Mouse (Mus musculus) ES-Bruce4 (cell line): Measurements from ENCODE around the gene Rassf7. TPM values are rescaled to one million over a fixed set of nuclear protein-coding genes. Genes with fewer than 3 reads are reported as not detected.

Source experiments
- H3K27ac ChIP-seq: 2 replicates; pipeline ENCODE4 v1.5.1; 2012; ENCODE audit warnings: low read length, inconsistent platforms; ENCODE audit not compliant: insufficient read depth
- H3K27me3 ChIP-seq: 2 replicates; pipeline ENCODE4 v1.6.1; 2012; ENCODE audit warnings: mild to moderate bottlenecking, low read length, inconsistent platforms; ENCODE audit not compliant: control insufficient read depth, poor library complexity, insufficient read depth, severe bottlenecking
- H3K36me3 ChIP-seq: 2 replicates; pipeline ENCODE4 v1.6.1; 2012; ENCODE audit warnings: inconsistent platforms, mild to moderate bottlenecking, low read length, moderate library complexity; ENCODE audit not compliant: control insufficient read depth, poor library complexity, insufficient read depth, severe bottlenecking
- H3K4me1 ChIP-seq: one replicate; pipeline ENCODE4 v1.8.1; 2011; ENCODE audit warnings: low read length; ENCODE audit not compliant: control insufficient read depth, insufficient read depth
- H3K4me3 ChIP-seq: 2 replicates; pipeline ENCODE4 v1.5.1; 2011; ENCODE audit warnings: low read depth, mild to moderate bottlenecking, low read length
- H3K9ac ChIP-seq: 2 replicates; pipeline ENCODE4 v1.6.1; 2012; ENCODE audit warnings: low read depth, mild to moderate bottlenecking, inconsistent platforms; ENCODE audit not compliant: poor library complexity, severe bottlenecking
- H3K9me3 ChIP-seq: replicated peaks from 2 replicates; pipeline ENCODE4 v1.6.1; 2012; ENCODE audit warnings: mild to moderate bottlenecking, low read length, inconsistent platforms; ENCODE audit not compliant: control insufficient read depth, poor library complexity, insufficient read depth, severe bottlenecking
- CTCF ChIP-seq: IDR thresholded peaks from one replicate; pipeline ENCODE4 v1.8.1; 2011; ENCODE audit warnings: low read depth, low read length
- EP300 ChIP-seq: IDR thresholded peaks from 2 replicates; pipeline ENCODE4 v1.6.1; 2011; ENCODE audit warnings: low read depth, low read length; ENCODE audit not compliant: insufficient read depth
- POLR2A ChIP-seq: IDR thresholded peaks from one replicate; pipeline ENCODE4 v1.8.1; 2011; ENCODE audit warnings: low read length; ENCODE audit not compliant: insufficient read depth
- polyA plus RNA-seq: library from polyadenylated mRNA; stranded (reverse); fragments of >200 nt; gene quantifications from 2 replicates; pipeline ENCODE4 v1.2.4, GENCODE M21; 2011; ENCODE audit warnings: low read depth; ENCODE audit not compliant: missing spikeins, insufficient read depth, insufficient read length

The Rassf7 gene
- polyA plus RNA-seq, 1 experiment, result 29.6 TPM

DNA sequence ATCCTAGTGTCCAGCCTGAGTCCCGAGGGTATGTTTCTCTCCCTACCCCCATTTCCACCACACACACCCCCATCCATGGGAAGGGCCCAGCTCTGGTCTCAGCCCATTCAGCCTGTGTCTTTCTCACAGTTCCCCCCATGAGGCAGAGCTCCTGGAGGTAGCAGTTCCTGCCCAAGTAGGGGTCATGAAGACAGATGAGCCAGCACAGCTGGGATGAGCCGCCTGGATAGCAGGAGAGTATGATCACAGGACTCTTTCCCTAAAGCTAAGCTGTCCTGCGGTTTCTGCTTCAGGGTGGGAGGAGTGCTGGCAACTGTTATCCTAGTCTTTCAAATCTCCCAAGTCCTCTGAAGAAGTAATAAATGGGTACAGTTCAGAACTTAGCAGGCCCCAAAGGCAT, 2.5 kb downstream of the Rassf7 start:
- TF ChIP-seq EP300 (no peak), CTCF (no peak), POLR2A (no peak)
- H3K27ac ChIP-seq, result no peak overlapping the region
- 0 out of 2 replicates have a peak, but pooled peaks cover 5% of the 10 kb centered on the region for H3K36me3 ChIP-seq
- H3K9ac ChIP-seq, result no peak overlapping the region
- H3K9me3 ChIP-seq, result no peaks in the 10 kb centered on the region
- no peak overlapping the region for H3K4me3 ChIP-seq
- H3K27me3 ChIP-seq, result no peaks in the 10 kb centered on the region
- peaks cover 8% of the 10 kb centered on the region for H3K4me1 ChIP-seq

DNA sequence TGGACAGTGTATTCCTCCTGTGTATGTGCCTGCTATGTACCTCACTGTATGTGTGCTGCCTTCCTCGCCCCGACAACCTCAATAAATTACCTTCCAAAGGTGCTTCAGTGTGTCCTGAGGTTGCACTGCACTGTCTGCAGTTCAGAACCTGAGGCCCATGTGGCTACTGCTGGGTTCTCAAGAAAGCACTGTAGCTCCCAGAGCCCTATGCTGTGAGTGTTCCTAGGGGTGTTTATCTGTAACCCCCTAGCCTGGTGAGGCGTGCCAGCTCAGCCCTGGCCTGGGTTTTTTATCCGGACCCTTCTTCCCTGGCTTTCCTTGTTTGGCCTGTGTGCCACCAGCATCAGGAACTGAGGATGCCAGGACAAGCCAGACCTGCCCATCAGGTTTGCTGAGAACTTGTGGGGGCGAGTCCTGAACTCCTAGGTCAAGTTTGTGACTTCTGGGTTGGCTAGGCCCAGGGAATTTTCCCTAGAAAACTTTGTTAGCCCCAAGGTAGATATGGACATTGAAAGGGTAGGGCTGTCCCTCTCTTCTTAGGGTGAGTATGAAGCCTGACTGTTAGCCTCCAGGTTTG, 3.0 kb downstream of the Rassf7 start:
- Histone ChIP-seq H3K4me3 (no peak overlapping the region), H3K9me3 (no peaks in the 10 kb centered on the region), H3K27ac (peak overlapping the region; percentile 43; the same call in 1 of the 2 replicates), H3K4me1 (peaks cover 6% of the 10 kb centered on the region), H3K36me3 (0 out of 2 replicates have a peak, but pooled peaks cover 5% of the 10 kb centered on the region), H3K9ac (no peak overlapping the region), H3K27me3 (no peaks in the 10 kb centered on the region)
- TF ChIP-seq POLR2A (no peak), EP300 (no peak), CTCF (no peak)

DNA sequence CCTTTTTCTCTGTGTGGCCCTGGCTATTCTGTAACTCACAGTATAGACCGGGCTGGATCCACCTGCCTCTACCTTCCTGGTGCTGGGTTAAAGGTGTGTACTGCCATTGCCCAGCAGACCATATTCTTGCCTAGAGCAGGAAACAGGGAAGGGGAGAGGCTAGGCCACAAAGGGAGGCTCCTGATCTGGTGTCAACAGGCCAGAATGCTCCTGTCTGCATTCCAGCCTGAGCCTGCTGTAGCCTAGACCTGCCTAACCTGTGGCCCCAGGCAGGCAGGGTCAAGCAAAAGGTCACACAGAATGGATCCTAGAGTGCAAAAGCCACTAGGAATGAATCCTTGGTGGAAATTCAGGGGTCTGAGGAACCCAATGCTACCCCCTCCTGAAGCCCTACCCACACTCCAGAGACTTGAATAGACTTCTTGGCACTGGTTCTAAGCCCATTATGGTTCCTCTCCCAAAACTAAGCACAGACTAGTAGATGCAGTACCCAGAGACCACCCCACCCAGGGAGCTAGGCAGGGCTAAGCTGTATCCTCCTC, 4.0 kb downstream of the Rassf7 start:
- Histone ChIP-seq H3K9me3 (no peaks in the 10 kb centered on the region), H3K27ac (peak overlapping the region; percentile 43; the same call in 1 of the 2 replicates), H3K36me3 (0 out of 2 replicates have a peak, but pooled peaks cover 5% of the 10 kb centered on the region), H3K4me3 (peak overlapping the region; percentile 12; the same call in 1 of the 2 replicates), H3K4me1 (peaks cover 6% of the 10 kb centered on the region), H3K9ac (no peak overlapping the region), H3K27me3 (no peaks in the 10 kb centered on the region)
- TF ChIP-seq EP300 (peak; percentile 94), POLR2A (no peak), CTCF (no peak)

DNA sequence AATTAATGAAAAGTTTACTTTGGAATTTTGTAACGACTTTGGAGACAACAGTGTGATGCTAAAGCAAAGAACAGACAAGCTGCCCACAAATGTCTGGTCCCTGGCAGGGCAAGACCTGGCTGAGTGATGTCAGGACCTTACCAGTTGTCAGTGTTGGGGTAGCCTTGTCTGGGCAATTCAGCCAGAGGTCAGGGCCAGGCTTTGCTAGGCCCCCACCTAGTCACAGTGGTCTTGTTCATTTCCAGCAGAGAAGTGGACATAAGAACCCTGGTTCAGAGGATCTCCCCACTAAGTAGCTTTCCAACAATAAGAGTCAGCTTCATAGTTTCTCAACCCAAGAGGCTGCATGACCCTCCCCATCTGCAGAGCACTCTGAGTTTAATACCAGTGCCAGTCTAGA, 4.7 kb downstream of the Rassf7 start:
- TF ChIP-seq CTCF (no peak), POLR2A (no peak), EP300 (no peak)
- Histone ChIP-seq H3K27ac (no peak overlapping the region), H3K27me3 (no peaks in the 10 kb centered on the region), H3K4me1 (peaks cover 6% of the 10 kb centered on the region), H3K9me3 (no peaks in the 10 kb centered on the region), H3K4me3 (peak overlapping the region; percentile 71), H3K9ac (no peak overlapping the region), H3K36me3 (0 out of 2 replicates have a peak, but pooled peaks cover 5% of the 10 kb centered on the region)

DNA sequence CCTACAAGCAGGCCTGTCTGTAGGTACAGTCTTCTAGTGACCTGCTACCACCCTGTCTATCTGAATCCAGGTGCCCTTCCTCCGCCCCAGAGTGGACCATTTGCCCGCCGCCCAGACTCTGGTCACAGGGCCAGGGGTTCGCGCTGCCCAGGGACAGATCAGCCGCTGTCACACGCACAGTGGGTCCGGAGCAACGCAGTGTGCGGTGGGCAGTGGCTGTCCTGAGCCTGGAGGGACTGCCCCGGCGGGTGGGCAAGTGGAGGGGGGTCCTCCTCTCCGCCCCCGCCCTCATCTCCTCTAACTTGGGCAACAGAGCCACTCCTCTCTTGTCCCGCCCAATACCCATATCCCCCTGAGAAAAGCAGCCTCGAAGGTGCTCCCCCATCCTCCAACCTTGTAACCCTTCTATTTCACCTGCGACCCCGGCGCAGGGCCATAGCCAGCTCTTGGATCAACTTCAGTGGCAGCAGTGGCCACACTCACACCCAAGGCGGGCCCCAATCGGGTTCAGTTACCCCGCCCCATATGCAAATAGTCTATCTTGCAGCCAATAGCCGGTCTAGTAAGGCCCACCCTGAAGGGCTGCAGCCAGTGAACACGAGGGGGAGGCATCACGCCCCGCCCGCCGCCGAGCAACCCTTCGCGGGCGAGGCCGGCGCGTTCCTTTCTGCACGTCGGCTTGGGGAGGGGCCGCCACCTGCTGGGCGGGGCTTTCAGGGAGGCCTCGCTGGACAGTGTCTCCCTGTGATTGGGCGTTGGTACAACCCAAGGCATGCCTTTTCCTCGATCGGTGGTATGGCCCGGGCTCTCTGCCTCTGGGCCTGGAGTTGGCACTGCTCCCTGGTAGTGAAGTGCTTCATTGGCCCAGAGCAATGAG, 5.8 kb downstream of the Rassf7 start:
- Histone ChIP-seq H3K9ac (peak overlapping the region; percentile 21), H3K9me3 (no peaks in the 10 kb centered on the region), H3K27ac (no peak overlapping the region), H3K36me3 (0 out of 2 replicates have a peak, but pooled peaks cover 5% of the 10 kb centered on the region), H3K27me3 (no peaks in the 10 kb centered on the region), H3K4me1 (peaks cover 6% of the 10 kb centered on the region), H3K4me3 (peak overlapping the region; percentile 71)
- TF ChIP-seq CTCF, result no peak
- peak; percentile 82 for TF ChIP-seq POLR2A
- TF ChIP-seq EP300, result 0 out of 2 replicates have a peak, but pooled peaks have one; percentile 40

DNA sequence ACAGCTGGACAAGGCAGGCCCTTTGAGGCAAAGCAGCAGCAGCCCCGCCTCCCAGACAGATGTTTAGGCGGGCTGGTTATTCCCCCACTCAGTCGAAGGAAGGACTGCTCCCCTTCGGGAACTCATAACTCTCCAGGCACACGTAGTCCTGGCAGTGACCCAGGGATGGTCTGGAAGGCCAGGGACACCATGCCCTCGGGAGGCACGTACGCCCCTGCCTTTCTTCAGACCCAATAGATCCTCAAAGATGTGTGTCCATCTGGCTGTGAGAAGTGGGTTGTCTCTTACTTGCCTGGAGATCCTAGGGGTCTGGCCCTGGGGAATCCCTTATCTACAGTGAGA, 6.4 kb downstream of the Rassf7 start:
- H3K9me3 ChIP-seq, result no peaks in the 10 kb centered on the region

More for the DNA sequence above, 6.4 kb downstream of the Rassf7 start:
- Histone ChIP-seq H3K9ac (peak overlapping the region; percentile 21), H3K4me1 (peaks cover 6% of the 10 kb centered on the region), H3K36me3 (0 out of 2 replicates have a peak, but pooled peaks cover 5% of the 10 kb centered on the region), H3K27me3 (no peaks in the 10 kb centered on the region), H3K4me3 (peak overlapping the region; percentile 50), H3K27ac (no peak overlapping the region)
- no peak for TF ChIP-seq POLR2A
- no peak for TF ChIP-seq EP300
- no peak for TF ChIP-seq CTCF
